Mouse (Mus musculus) heart, embryonic 13.5 days (tissue): ENCODE results near the gene Cyb5b. TPM values are rescaled to one million over a fixed set of nuclear protein-coding genes. Genes with fewer than 3 reads are reported as not detected.
A peak's percentile ranks its signal among the peaks of the same experiment; 100 is the strongest.
"Not testable (repeated sequence)": the region's sequence is repeated elsewhere in the genome, so short reads cannot be mapped to it uniquely, and the experiment has no call there.

Experiments
- ATAC-seq: fragments of 200-750 bp; cut with Nextera tagmentation; 2 replicates; pipeline ENCODE4 v1.8.0; 2017; ENCODE audit warnings: moderate TSS enrichment; ENCODE audit not compliant: insufficient number of reproducible peaks, low FRiP score, low TSS enrichment; ENCODE audit errors: extremely low read depth
- H3K27ac ChIP-seq: fragments of 300-500 bp; sonication (generic); replicated peaks from 2 replicates; pipeline ENCODE4 v1.5.1; 2015; ENCODE audit warnings: moderate library complexity, mild to moderate bottlenecking, inconsistent platforms
- H3K27me3 ChIP-seq: fragments of 300-500 bp; sonication (generic); replicated peaks from 2 replicates; pipeline ENCODE4 v1.6.1; 2015; ENCODE audit warnings: mild to moderate bottlenecking, inconsistent platforms
- H3K36me3 ChIP-seq: fragments of 300-500 bp; sonication (generic); 2 replicates; pipeline ENCODE4 v1.6.1; 2015; ENCODE audit warnings: mild to moderate bottlenecking, inconsistent platforms
- H3K4me1 ChIP-seq: fragments of 300-500 bp; sonication (generic); 2 replicates; pipeline ENCODE4 v1.6.1; 2015; ENCODE audit warnings: inconsistent platforms
- H3K4me2 ChIP-seq: fragments of 300-500 bp; sonication (generic); 2 replicates; pipeline ENCODE4 v1.6.1; 2015; ENCODE audit warnings: inconsistent platforms, mild to moderate bottlenecking, moderate library complexity
- H3K4me3 ChIP-seq: fragments of 300-500 bp; sonication (generic); 2 replicates; pipeline ENCODE4 v1.5.1; 2015; ENCODE audit warnings: moderate library complexity, mild to moderate bottlenecking, inconsistent platforms
- H3K9ac ChIP-seq: fragments of 300-500 bp; sonication (generic); 2 replicates; pipeline ENCODE4 v1.6.1; 2015; ENCODE audit warnings: inconsistent platforms, mild to moderate bottlenecking, moderate library complexity
- H3K9me3 ChIP-seq: fragments of 300-500 bp; sonication (generic); 2 replicates; pipeline ENCODE4 v1.6.1; 2016; ENCODE audit warnings: inconsistent platforms
- WGBS: fragments of 180-500 bp; shearing (Covaris S2); methylation state at CpG from one replicate; pipeline ENCODE4 v1.1.7; 2015; ENCODE audit warnings: mixed read lengths; 5-methylcytosine and 5-hydroxymethylcytosine counted together
- polyA plus RNA-seq: library from polyadenylated mRNA; unstranded; fragments of >200 nt; fragmentation: Nextera tagmentation; extraction: Ambion mirVana; gene quantifications from 2 replicates; pipeline ENCODE4 v1.2.1, GENCODE M21; 2015

Cyb5b gene
- 58.9 and 60.2 TPM in 2 replicates for polyA plus RNA-seq

- H3K27ac ChIP-seq = peak within 1 kb of the TSS; percentile 85
- peaks cover 33% of the 10 kb centered on the region for H3K36me3 ChIP-seq
- peak within 1 kb of the TSS; percentile 83 for H3K4me2 ChIP-seq
- H3K27me3 ChIP-seq = no peaks in the 10 kb centered on the region
- H3K9ac ChIP-seq = peak within 1 kb of the TSS; percentile 97
- H3K4me3 ChIP-seq = peak within 1 kb of the TSS; percentile 98
- no peaks in the 10 kb centered on the region for H3K9me3 ChIP-seq
- peak; percentile 84 for ATAC-seq
- WGBS = 1% methylated on average over 65 of the region's 65 CpGs
- peaks cover 16% of the 10 kb centered on the region for H3K4me1 ChIP-seq
Observed at GRCm38 (mm10) chr8:107150404-107151157, at the start of gene Cyb5b. Gene Cyb5b, plus strand, starts transcription at chr8:107150640.

- 13% methylated on average over 4 of the region's 4 CpGs for WGBS
- Histone ChIP-seq H3K36me3 (no peaks in the 10 kb centered on the region), H3K4me1 (no peaks in the 10 kb centered on the region), H3K27ac (no peak overlapping the region), H3K4me3 (no peak overlapping the region), H3K27me3 (no peaks in the 10 kb centered on the region), H3K9ac (no peak overlapping the region), H3K9me3 (no peaks in the 10 kb centered on the region), H3K4me2 (no peak overlapping the region)
- no peak for ATAC-seq
Observed at GRCm38 (mm10) chr8:107104547-107104946, 45.9 kb upstream of the Cyb5b start.

- H3K4me3 ChIP-seq, H3K4me2 ChIP-seq, ATAC-seq, H3K27me3 ChIP-seq, H3K9me3 ChIP-seq, H3K9ac ChIP-seq, H3K27ac ChIP-seq, H3K4me1 ChIP-seq, H3K36me3 ChIP-seq: not testable (repeated sequence)
- 90% methylated on average over 5 of the region's 5 CpGs for WGBS
Observed at GRCm38 (mm10) chr8:107108089-107108488, 42.4 kb upstream of the Cyb5b start.

GRCm38 (mm10) chr8:107108978-107109720, 41.3 kb upstream of the Cyb5b start:
- Histone ChIP-seq H3K9me3 (no peaks in the 10 kb centered on the region), H3K4me3 (peak overlapping the region; percentile 23), H3K9ac (peak overlapping the region; percentile 44; the same call in 1 of the 2 replicates), H3K36me3 (no peaks in the 10 kb centered on the region), H3K4me2 (peak overlapping the region; percentile 44), H3K27me3 (no peaks in the 10 kb centered on the region), H3K4me1 (peaks cover under 1% of the 10 kb centered on the region; the same call in 1 of the 2 replicates), H3K27ac (no peak overlapping the region)
- WGBS = 65% methylated on average over 23 of the region's 23 CpGs
- no peak for ATAC-seq

- Histone ChIP-seq H3K36me3 (no peaks in the 10 kb centered on the region), H3K9ac (no peak overlapping the region), H3K9me3 (no peaks in the 10 kb centered on the region), H3K4me3 (no peak overlapping the region), H3K27ac (no peak overlapping the region), H3K4me1 (peaks cover 8% of the 10 kb centered on the region), H3K27me3 (no peaks in the 10 kb centered on the region), H3K4me2 (no peak overlapping the region)
- no peak for ATAC-seq
- WGBS = 78% methylated on average over 5 of the region's 5 CpGs
Observed at GRCm38 (mm10) chr8:107109816-107110435, 40.5 kb upstream of the Cyb5b start.

GRCm38 (mm10) chr8:107110629-107111330, 39.7 kb upstream of the Cyb5b start:
- 77% methylated on average over 9 of the region's 9 CpGs for WGBS
- ATAC-seq = no peak
- H3K4me2 ChIP-seq = no peak overlapping the region
- H3K27ac ChIP-seq = no peak overlapping the region
- no peaks in the 10 kb centered on the region for H3K9me3 ChIP-seq
- no peak overlapping the region for H3K9ac ChIP-seq
- H3K27me3 ChIP-seq = no peaks in the 10 kb centered on the region
- H3K4me3 ChIP-seq = no peak overlapping the region
- peaks cover 12% of the 10 kb centered on the region for H3K4me1 ChIP-seq
- H3K36me3 ChIP-seq = no peaks in the 10 kb centered on the region

GRCm38 (mm10) chr8:107111340-107112105, 38.9 kb upstream of the Cyb5b start:
- no peak overlapping the region for H3K4me3 ChIP-seq
- H3K36me3 ChIP-seq = no peaks in the 10 kb centered on the region
- no peaks in the 10 kb centered on the region for H3K9me3 ChIP-seq
- WGBS = 80% methylated on average over 10 of the region's 11 CpGs
- no peak for ATAC-seq
- no peak overlapping the region for H3K4me2 ChIP-seq
- H3K27me3 ChIP-seq = no peaks in the 10 kb centered on the region
- H3K27ac ChIP-seq = no peak overlapping the region
- H3K9ac ChIP-seq = no peak overlapping the region
- peaks cover 15% of the 10 kb centered on the region for H3K4me1 ChIP-seq

GRCm38 (mm10) chr8:107113209-107113608, 37.2 kb upstream of the Cyb5b start:
- no peak overlapping the region for H3K9ac ChIP-seq
- no peak for ATAC-seq
- WGBS = 73% methylated on average over 4 of the region's 4 CpGs

GRCm38 (mm10) chr8:107114150-107115007, 36.1 kb upstream of the Cyb5b start:
- Histone ChIP-seq H3K9ac (peak overlapping the region; percentile 73), H3K4me3 (peak overlapping the region; percentile 20; the same call in 1 of the 2 replicates), H3K9me3 (no peaks in the 10 kb centered on the region), H3K4me2 (peak overlapping the region; percentile 58), H3K4me1 (peaks cover 26% of the 10 kb centered on the region), H3K27ac (peak overlapping the region; percentile 45), H3K36me3 (no peaks in the 10 kb centered on the region), H3K27me3 (no peaks in the 10 kb centered on the region)
- ATAC-seq = no peak
- WGBS = 37% methylated on average over 19 of the region's 19 CpGs

More at GRCm38 (mm10) chr8:107113209-107113608, 37.2 kb upstream of the Cyb5b start:
- H3K4me3 ChIP-seq = no peak overlapping the region
- peaks cover 15% of the 10 kb centered on the region for H3K4me1 ChIP-seq
- no peaks in the 10 kb centered on the region for H3K27me3 ChIP-seq
- no peaks in the 10 kb centered on the region for H3K9me3 ChIP-seq
- no peak overlapping the region for H3K4me2 ChIP-seq
- H3K36me3 ChIP-seq = no peaks in the 10 kb centered on the region
- H3K27ac ChIP-seq = no peak overlapping the region

- no peak for ATAC-seq
- peak overlapping the region; percentile 73 for H3K9ac ChIP-seq
- peak overlapping the region; percentile 58 for H3K4me2 ChIP-seq
- peaks cover 30% of the 10 kb centered on the region for H3K4me1 ChIP-seq
- H3K9me3 ChIP-seq = no peaks in the 10 kb centered on the region
- H3K4me3 ChIP-seq = peak overlapping the region; percentile 20; the same call in 1 of the 2 replicates
- H3K27ac ChIP-seq = peak overlapping the region; percentile 45
- H3K36me3 ChIP-seq = no peaks in the 10 kb centered on the region
- H3K27me3 ChIP-seq = no peaks in the 10 kb centered on the region
- 48% methylated on average over 10 of the region's 10 CpGs for WGBS
Observed at GRCm38 (mm10) chr8:107115008-107115320, 35.5 kb upstream of the Cyb5b start.
